Mouse (Mus musculus) heart, adult 2 months (tissue): Measurements from ENCODE around the gene Galp.

Experiments used
- CTCF ChIP-seq: fragments of 200-600 bp; IDR thresholded peaks from 2 replicates; pipeline ENCODE4 v1.8.1; 2022; ENCODE audit warnings: antibody characterized with exemption, mild to moderate bottlenecking, moderate library complexity
- EP300 ChIP-seq: fragments of 200-500 bp; IDR thresholded peaks from 2 replicates; pipeline ENCODE4 v1.6.1; 2011; ENCODE audit warnings: low read depth, low read length, control low read depth; ENCODE audit not compliant: insufficient read depth
- POLR2A ChIP-seq: fragments of 200-500 bp; IDR thresholded peaks from 2 replicates; pipeline ENCODE4 v1.6.1; 2011; ENCODE audit warnings: mild to moderate bottlenecking, low read depth, low read length, control low read depth; ENCODE audit not compliant: insufficient read depth

DNA sequence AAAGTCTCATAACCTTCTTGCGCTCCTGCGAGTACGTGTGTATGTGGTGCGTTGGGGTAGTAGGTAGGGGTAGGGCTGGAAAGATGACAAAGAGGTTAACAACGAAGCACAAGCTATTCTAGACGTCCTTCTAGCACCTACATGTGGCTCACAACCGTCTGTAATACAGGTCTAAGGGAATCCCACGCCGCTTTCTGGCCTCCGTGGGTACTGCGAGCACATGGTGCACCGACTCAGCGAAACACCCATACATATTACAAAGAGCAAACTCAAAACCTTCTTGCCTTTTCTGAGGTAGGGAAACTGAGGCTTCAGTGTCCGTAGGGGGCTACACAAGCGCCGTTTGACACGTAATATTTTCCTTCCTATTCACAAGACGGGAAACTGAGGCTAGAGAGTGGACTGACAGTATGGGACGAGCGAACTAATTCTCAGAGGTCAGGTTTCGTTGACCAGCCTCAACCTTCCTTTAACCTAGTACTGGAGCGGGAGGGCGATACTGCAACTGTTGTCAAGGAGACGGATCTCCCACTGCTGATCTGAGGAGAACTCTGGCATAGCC is 25.4 kb upstream of the Galp start:
- TF ChIP-seq EP300 (no peak), CTCF (peak; percentile 75), POLR2A (no peak)
